Mouse (Mus musculus) limb, embryonic 11.5 days (tissue): ENCODE results near the gene Alg12. TPM values are rescaled to one million over a fixed set of nuclear protein-coding genes. Genes with fewer than 3 reads are reported as not detected.

Experiments used
- ATAC-seq: fragments of 200-750 bp; cut with Nextera tagmentation; 2 replicates; pipeline ENCODE4 v1.8.0; 2017; ENCODE audit warnings: low read depth; ENCODE audit not compliant: insufficient number of reproducible peaks, low FRiP score, low TSS enrichment
- DNase-seq: peaks from one replicate; pipeline ENCODE4 v3.0.0-alpha.2; 2015; ENCODE audit warnings: low spot score
- H3K27ac ChIP-seq: fragments of 300-500 bp; sonication (generic); replicated peaks from 2 replicates; pipeline ENCODE4 v1.5.1; 2014; ENCODE audit warnings: low read depth, mild to moderate bottlenecking, low read length
- H3K27me3 ChIP-seq: fragments of 300-500 bp; sonication (generic); 2 replicates; pipeline ENCODE4 v1.6.1; 2014; ENCODE audit warnings: mild to moderate bottlenecking, low read length, mixed read lengths; ENCODE audit not compliant: control insufficient read depth, insufficient read depth
- H3K36me3 ChIP-seq: fragments of 300-500 bp; sonication (generic); 2 replicates; pipeline ENCODE4 v1.6.1; 2014; ENCODE audit warnings: mild to moderate bottlenecking, low read length, moderate library complexity, mixed read lengths; ENCODE audit not compliant: control insufficient read depth, insufficient read depth
- H3K4me1 ChIP-seq: fragments of 300-500 bp; sonication (generic); 2 replicates; pipeline ENCODE4 v1.6.1; 2014; ENCODE audit warnings: low read length, mixed read lengths; ENCODE audit not compliant: control insufficient read depth, insufficient read depth
- H3K4me2 ChIP-seq: fragments of 300-500 bp; sonication (generic); 2 replicates; pipeline ENCODE4 v1.6.1; 2014; ENCODE audit warnings: low read depth, mild to moderate bottlenecking, moderate library complexity; ENCODE audit not compliant: severe bottlenecking
- H3K4me3 ChIP-seq: fragments of 300-500 bp; sonication (generic); 2 replicates; pipeline ENCODE4 v1.5.1; 2014; ENCODE audit warnings: low read depth, low read length
- H3K9ac ChIP-seq: fragments of 300-500 bp; sonication (generic); 2 replicates; pipeline ENCODE4 v1.6.1; 2014; ENCODE audit warnings: mild to moderate bottlenecking, low read length
- H3K9me3 ChIP-seq: fragments of 300-500 bp; sonication (generic); 2 replicates; pipeline ENCODE4 v1.6.1; 2016; ENCODE audit warnings: low read length; ENCODE audit not compliant: control insufficient read depth
- WGBS: fragments of 180-500 bp; shearing (Covaris S2); extraction: QIAGEN DNeasy Blood & Tissue Kit; methylation state at CpG from one replicate; pipeline ENCODE4 v1.1.7; 2014; 5-methylcytosine and 5-hydroxymethylcytosine counted together
- polyA plus RNA-seq: library from polyadenylated mRNA; unstranded; fragments of >200 nt; fragmentation: Nextera tagmentation; extraction: Ambion mirVana; gene quantifications from 2 replicates; pipeline ENCODE4 v1.2.1, GENCODE M21; 2014

Gene Alg12
- 11.5 and 12.0 TPM in 2 replicates for polyA plus RNA-seq

- Histone ChIP-seq H3K27me3 (no peaks in the 10 kb centered on the region), H3K9ac (peak within 1 kb of the TSS; percentile 74), H3K4me1 (peaks cover 4% of the 10 kb centered on the region; the same call in 1 of the 2 replicates), H3K36me3 (peaks cover 19% of the 10 kb centered on the region), H3K9me3 (no peaks in the 10 kb centered on the region), H3K27ac (no peak within 1 kb of the TSS), H3K4me3 (peak within 1 kb of the TSS; percentile 84), H3K4me2 (peak within 1 kb of the TSS; percentile 83)
- ATAC-seq (peak; percentile 98), DNase-seq (peak; percentile 99)
- WGBS: under 1% methylated on average over 88 of the region's 88 CpGs
Measured at GRCm38 (mm10) chr15:88819026-88819905, at the start of gene Alg12, which contains the start of gene Creld2. Alg12 (minus strand) TSS chr15:88819318. Creld2 (plus strand) TSS chr15:88819646.

GRCm38 (mm10) chr15:88868024-88868742, 49.1 kb upstream of the Alg12 start:
- WGBS: 81% methylated on average over 6 of the region's 6 CpGs
- DNase-seq: no peak
- H3K4me3 ChIP-seq: no peak overlapping the region

GRCm38 (mm10) chr15:88867368-88868023, 48.4 kb upstream of the Alg12 start:
- no peak overlapping the region; the same call in 1 of the 2 replicates for H3K27ac ChIP-seq
- DNase-seq (no peak), ATAC-seq (no peak)
- H3K27me3 ChIP-seq: no peaks in the 10 kb centered on the region
- 24% methylated on average over 5 of the region's 5 CpGs for WGBS
- H3K9me3 ChIP-seq: no peaks in the 10 kb centered on the region
- no peak overlapping the region for H3K4me2 ChIP-seq
- H3K4me3 ChIP-seq: no peak overlapping the region
- no peak overlapping the region for H3K9ac ChIP-seq
- H3K36me3 ChIP-seq: peaks cover 10% of the 10 kb centered on the region
- peaks cover 28% of the 10 kb centered on the region for H3K4me1 ChIP-seq

More at GRCm38 (mm10) chr15:88868024-88868742, 49.1 kb upstream of the Alg12 start:
- Histone ChIP-seq H3K4me2 (no peak overlapping the region), H3K9me3 (no peaks in the 10 kb centered on the region), H3K4me1 (peaks cover 26% of the 10 kb centered on the region), H3K9ac (no peak overlapping the region), H3K36me3 (peaks cover 10% of the 10 kb centered on the region), H3K27ac (no peak overlapping the region), H3K27me3 (no peaks in the 10 kb centered on the region)
- ATAC-seq: no peak

DNA sequence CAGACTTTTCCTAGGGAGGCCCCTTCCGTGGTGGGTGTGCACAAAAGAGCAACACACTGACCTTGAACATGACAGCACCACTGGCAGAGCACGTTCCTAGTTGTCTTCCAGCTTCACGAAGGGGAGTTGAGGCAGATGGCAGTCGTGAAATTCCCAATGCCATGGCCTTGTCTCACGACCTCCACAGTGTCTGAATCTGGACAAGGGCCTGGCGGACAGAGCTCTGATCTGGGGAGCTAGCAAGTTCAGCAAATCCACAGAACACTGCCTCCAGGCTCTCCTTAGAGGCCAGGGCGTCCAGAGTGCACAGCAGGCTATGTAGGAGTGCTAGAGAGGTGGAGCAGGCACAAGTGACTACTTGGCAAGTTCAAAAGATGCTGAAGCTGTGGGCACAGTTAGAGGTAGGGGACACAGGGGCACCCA, 47.8 kb upstream of the Alg12 start:
- Histone ChIP-seq H3K36me3 (peaks cover 10% of the 10 kb centered on the region), H3K9ac (no peak overlapping the region), H3K27ac (no peak overlapping the region; the same call in 1 of the 2 replicates), H3K9me3 (no peaks in the 10 kb centered on the region), H3K4me1 (peaks cover 28% of the 10 kb centered on the region), H3K4me2 (no peak overlapping the region), H3K27me3 (no peaks in the 10 kb centered on the region), H3K4me3 (no peak overlapping the region)
- ATAC-seq: no peak
- DNase-seq: no peak
- 58% methylated on average over 7 of the region's 7 CpGs for WGBS

GRCm38 (mm10) chr15:88865888-88866695, 47.0 kb upstream of the Alg12 start:
- peaks cover 28% of the 10 kb centered on the region for H3K4me1 ChIP-seq
- ATAC-seq (no peak), DNase-seq (no peak)
- H3K27me3 ChIP-seq: no peaks in the 10 kb centered on the region
- no peaks in the 10 kb centered on the region for H3K9me3 ChIP-seq
- no peak overlapping the region for H3K4me3 ChIP-seq
- 80% methylated on average over 4 of the region's 4 CpGs for WGBS
- H3K4me2 ChIP-seq: no peak overlapping the region
- no peak overlapping the region for H3K9ac ChIP-seq
- H3K27ac ChIP-seq: no peak overlapping the region
- H3K36me3 ChIP-seq: peaks cover 10% of the 10 kb centered on the region

DNA sequence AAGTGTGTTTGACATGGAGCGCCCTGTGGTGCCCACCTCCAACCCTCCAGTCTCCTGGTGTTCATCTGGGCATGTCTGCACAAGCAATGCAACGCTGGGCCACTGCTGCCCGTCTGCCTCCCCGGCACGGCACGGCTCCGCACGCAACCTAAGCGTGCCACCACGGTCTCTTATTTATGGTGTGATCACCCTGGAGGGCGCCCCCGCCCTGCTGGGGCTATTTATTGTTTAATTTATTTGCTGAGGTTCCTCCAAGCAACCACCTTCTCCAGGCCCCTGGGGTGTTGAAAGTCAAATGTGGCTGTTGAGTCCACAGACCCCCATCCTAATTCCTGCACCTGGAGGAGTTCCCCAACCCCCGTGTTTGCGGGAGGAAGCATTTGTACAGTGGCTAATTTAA, 45.9 kb upstream of the Alg12 start:
- 84% methylated on average over 14 of the region's 14 CpGs for WGBS
- ATAC-seq (no peak), DNase-seq (no peak)
- no peaks in the 10 kb centered on the region for H3K27me3 ChIP-seq
- peaks cover 10% of the 10 kb centered on the region for H3K36me3 ChIP-seq
- no peak overlapping the region for H3K4me3 ChIP-seq
- H3K27ac ChIP-seq: no peak overlapping the region
- no peaks in the 10 kb centered on the region for H3K9me3 ChIP-seq
- H3K9ac ChIP-seq: 0 out of 2 replicates have a peak overlapping the region, but pooled peaks have one; percentile 17
- no peak overlapping the region; the same call in 1 of the 2 replicates for H3K4me2 ChIP-seq
- H3K4me1 ChIP-seq: peaks cover 28% of the 10 kb centered on the region

DNA sequence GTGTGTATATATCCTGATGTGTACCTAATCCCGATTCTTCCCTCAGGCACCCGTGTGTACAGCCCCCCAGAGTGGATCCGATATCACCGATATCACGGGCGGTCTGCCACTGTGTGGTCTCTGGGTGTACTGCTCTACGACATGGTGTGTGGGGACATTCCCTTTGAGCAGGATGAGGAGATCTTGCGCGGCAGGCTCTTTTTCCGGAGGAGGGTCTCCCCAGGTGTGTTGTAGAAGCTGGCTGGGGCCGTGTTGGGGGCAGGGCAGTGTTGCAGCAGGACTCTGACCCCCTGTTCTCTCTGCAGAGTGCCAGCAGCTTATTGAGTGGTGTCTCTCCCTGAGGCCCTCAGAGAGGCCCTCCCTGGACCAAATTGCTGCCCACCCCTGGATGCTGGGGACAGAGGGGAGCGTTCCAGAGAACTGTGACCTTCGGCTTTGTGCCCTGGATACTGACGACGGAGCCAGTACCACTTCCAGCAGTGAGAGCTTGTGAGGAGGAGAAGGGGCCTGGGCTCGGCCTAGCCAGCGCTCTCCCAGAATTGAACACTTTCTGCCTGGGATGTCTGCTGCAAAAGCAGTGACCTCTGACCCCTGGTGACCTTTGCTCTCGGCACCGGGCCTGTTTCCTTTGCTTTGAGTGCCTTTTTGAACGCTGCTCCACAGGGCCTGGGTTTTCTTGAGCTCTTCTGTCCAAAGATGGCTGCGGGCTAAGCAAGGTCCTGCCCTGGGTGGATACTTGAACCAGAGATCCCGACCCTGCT, 45.3 kb upstream of the Alg12 start:
- peak; percentile 29; the same call in 1 of the 2 replicates for ATAC-seq
- H3K4me1 ChIP-seq: peaks cover 28% of the 10 kb centered on the region

More for the DNA sequence above, 45.3 kb upstream of the Alg12 start:
- peak overlapping the region; percentile 92 for H3K4me3 ChIP-seq
- H3K27ac ChIP-seq: peak overlapping the region; percentile 1; the same call in 1 of the 2 replicates
- peaks cover 10% of the 10 kb centered on the region for H3K36me3 ChIP-seq
- peak overlapping the region; percentile 97 for H3K4me2 ChIP-seq
- H3K27me3 ChIP-seq: no peaks in the 10 kb centered on the region
- 56% methylated on average over 22 of the region's 22 CpGs for WGBS
- no peaks in the 10 kb centered on the region for H3K9me3 ChIP-seq
- DNase-seq: no peak
- no peak overlapping the region; the same call in 1 of the 2 replicates for H3K9ac ChIP-seq
